Mouse (Mus musculus): ENCODE measurements around the gene Rheb. TPM values are rescaled to one million over a fixed set of nuclear protein-coding genes. Genes with fewer than 3 reads are reported as not detected.

The Rheb gene
- total and polyA plus RNA-seq, 3 experiments = 17.0 to 64.1 (median 46.2) TPM

DNA sequence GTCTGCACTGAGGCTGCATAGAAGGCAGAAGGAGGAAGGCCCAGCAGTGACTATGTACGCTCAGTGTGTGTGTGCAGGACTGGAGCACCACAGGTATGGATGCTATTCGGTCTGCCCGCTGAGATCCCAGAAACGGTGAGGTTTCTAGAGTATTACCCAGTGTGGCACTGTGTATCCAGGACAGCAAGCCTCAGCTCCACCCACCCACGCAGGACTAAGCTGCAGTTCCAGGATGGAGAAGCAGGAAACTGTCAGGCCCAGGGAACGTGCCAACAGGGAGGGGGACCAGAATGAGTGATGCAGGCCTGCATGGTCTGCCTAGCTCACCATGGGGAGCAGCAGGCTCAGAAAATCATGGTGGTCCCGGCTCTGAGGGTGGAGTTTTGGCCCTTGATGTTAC, 49.5 kb downstream of the Rheb start:
- in situ Hi-C loops (cut with MboI; ENCODE audit: low pct_ligation_motif_present, low pct_unique_long_range_greater_than_20kb, low sequenced_read_pairs) (no loop called here), dilution Hi-C loops (cut with MboI; ENCODE audit: extremely low pct_ligation_motif_present, extremely low pct_unique_long_range_greater_than_20kb, low sequenced_read_pairs) (no loop called here)
- H3K9me3 ChIP-seq (replicated peaks; ENCODE audit: low read length) = no peaks in the 10 kb centered on the region
- H3K4me2 ChIP-seq (ENCODE audit: insufficient read depth, low read depth, poor library complexity, severe bottlenecking) = no peak overlapping the region
- no peak overlapping the region for H3K9ac ChIP-seq (ENCODE audit: insufficient read depth, low read depth)
- no peaks in the 10 kb centered on the region for H3K27me3 ChIP-seq (replicated peaks)
- no peak for DNase-seq (ENCODE audit: extremely low read depth)
- H3K4me1 ChIP-seq (ENCODE audit: control insufficient read depth in 1 of 2, insufficient read depth in 2 of 2) = peaks cover 0 to 5% of the 10 kb centered on the region in 2 experiments; a peak in 2 of 4 replicates
- TF ChIP-seq NELFE (IDR thresholded peaks at IDR 0.05; ENCODE audit: low read depth, low read length) (no peak), MAX (IDR thresholded peaks at IDR 0.05; ENCODE audit: low read length) (no peak), CTCF (conservative IDR thresholded peaks at IDR 0.05 in 1 of 2, IDR thresholded peaks at IDR 0.05 in 1 of 2; ENCODE audit: low read depth in 2 of 2, low read length in 2 of 2) (no peak), JUND (conservative IDR thresholded peaks at IDR 0.05; ENCODE audit: low read depth, low read length) (no peak), ZKSCAN1 (IDR thresholded peaks at IDR 0.05; ENCODE audit: borderline replicate concordance, low read depth, low read length) (no peak), ZC3H11A (IDR thresholded peaks at IDR 0.05; ENCODE audit: low read depth, low read length) (no peak), USF2 (conservative IDR thresholded peaks at IDR 0.05; ENCODE audit: low read depth, low read length) (no peak), GABPA (IDR thresholded peaks at IDR 0.05; ENCODE audit: insufficient replicate concordance, low read depth, low read length) (no peak), ELF1 (IDR thresholded peaks at IDR 0.05; ENCODE audit: low read depth, low read length) (no peak), MAZ (IDR thresholded peaks at IDR 0.05; ENCODE audit: low read depth, low read length) (no peak), TCF12 (IDR thresholded peaks at IDR 0.05; ENCODE audit: low read depth, low read length) (no peak), MXI1 (IDR thresholded peaks at IDR 0.05; ENCODE audit: low read depth, low read length) (no peak), USF1 (IDR thresholded peaks at IDR 0.05; ENCODE audit: low read depth, low read length) (no peak), PAX5 (IDR thresholded peaks at IDR 0.05; ENCODE audit: low read length) (no peak), RCOR1 (conservative IDR thresholded peaks at IDR 0.05; ENCODE audit: low read depth, low read length) (no peak), CHD2 (IDR thresholded peaks at IDR 0.05; ENCODE audit: low read length) (no peak), EP300 (IDR thresholded peaks at IDR 0.05; ENCODE audit: low read length) (no peak), POLR2AphosphoS2 (IDR thresholded peaks at IDR 0.05; ENCODE audit: low read depth, low read length) (no peak)
- no peaks in the 10 kb centered on the region for H3K36me3 ChIP-seq (replicated peaks in 1 of 2; ENCODE audit: control insufficient read depth in 1 of 2, insufficient read depth in 1 of 2, low read length in 1 of 2)
- no peak overlapping the region for H3K4me3 ChIP-seq (replicated peaks in 1 of 3; ENCODE audit: low read depth in 2 of 3, low read length in 2 of 3, poor library complexity in 1 of 3)
- H3K79me2 ChIP-seq (replicated peaks; ENCODE audit: control insufficient read depth, extremely low read depth, insufficient read depth, poor library complexity, severe bottlenecking) = no peaks in the 10 kb centered on the region
- H3K27ac ChIP-seq (ENCODE audit: insufficient read depth, low read depth) = no peak overlapping the region

DNA sequence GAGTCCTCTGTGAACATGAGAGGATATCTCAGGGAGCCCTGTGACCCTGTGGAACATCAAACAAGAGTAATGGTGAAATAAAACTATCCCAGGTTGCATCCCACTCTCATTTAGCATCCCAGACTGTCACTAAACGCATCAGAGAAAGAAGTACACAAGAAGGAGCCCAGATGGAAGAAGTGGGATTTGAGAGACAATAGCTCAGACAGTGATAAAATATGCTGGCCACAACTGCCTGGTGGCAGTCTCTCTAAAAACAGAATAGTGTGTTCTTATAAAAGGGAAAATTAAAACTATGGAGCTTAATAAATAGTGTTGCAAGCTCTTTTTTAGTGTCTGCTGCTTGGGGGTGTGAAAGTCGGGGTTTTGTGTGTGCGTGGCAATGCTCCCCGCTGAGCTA, 59.5 kb downstream of the Rheb start:
- no peak for DNase-seq (ENCODE audit: extremely low read depth)
- Histone ChIP-seq H3K4me1 (ENCODE audit: control insufficient read depth in 1 of 2, insufficient read depth in 2 of 2) (peaks cover 5 to 17% of the 10 kb centered on the region in 2 experiments; a peak in 2 of 4 replicates), H3K79me2 (replicated peaks; ENCODE audit: control insufficient read depth, extremely low read depth, insufficient read depth, poor library complexity, severe bottlenecking) (no peaks in the 10 kb centered on the region), H3K4me2 (ENCODE audit: insufficient read depth, low read depth, poor library complexity, severe bottlenecking) (no peak overlapping the region), H3K36me3 (replicated peaks in 1 of 2; ENCODE audit: control insufficient read depth in 1 of 2, insufficient read depth in 1 of 2, low read length in 1 of 2) (no peaks in the 10 kb centered on the region), H3K4me3 (replicated peaks in 1 of 3; ENCODE audit: low read depth in 2 of 3, low read length in 2 of 3, poor library complexity in 1 of 3) (no peak overlapping the region), H3K9me3 (replicated peaks; ENCODE audit: low read length) (peaks cover 22% of the 10 kb centered on the region), H3K27me3 (replicated peaks) (no peaks in the 10 kb centered on the region), H3K27ac (ENCODE audit: insufficient read depth, low read depth) (no peak overlapping the region), H3K9ac (ENCODE audit: insufficient read depth, low read depth) (no peak overlapping the region)
- in situ Hi-C loops (cut with MboI; ENCODE audit: low pct_ligation_motif_present, low pct_unique_long_range_greater_than_20kb, low sequenced_read_pairs) (loop anchor here (5.0 kb wide), 1 partner anchor 111 kb away; no protein-coding TSS in a partner anchor), dilution Hi-C loops (cut with MboI; ENCODE audit: extremely low pct_ligation_motif_present, extremely low pct_unique_long_range_greater_than_20kb, low sequenced_read_pairs) (no loop called here)
- TF ChIP-seq EP300 (IDR thresholded peaks at IDR 0.05; ENCODE audit: low read length) = no peak
